Mouse (Mus musculus): ENCODE data around the gene Pla2r1. TPM values are rescaled to one million over a fixed set of nuclear protein-coding genes. Genes with fewer than 3 reads are reported as not detected.

Pla2r1 gene
- polyA plus RNA-seq, 1 experiment from 2014 or later: 4.1 TPM

- H3K4me1 ChIP-seq: no peaks in the 10 kb centered on the region
- no peaks in the 10 kb centered on the region for H3K36me3 ChIP-seq
- H3K9me3 ChIP-seq: no peaks in the 10 kb centered on the region
- no peak for DNase-seq (ENCODE audit: low spot score)
- 81% methylated on average over 11 of the region's 11 CpGs for WGBS
- no peak overlapping the region for H3K4me3 ChIP-seq
- no peaks in the 10 kb centered on the region for H3K27me3 ChIP-seq (ENCODE audit: insufficient read depth, poor library complexity, severe bottlenecking)
- no peak overlapping the region for H3K27ac ChIP-seq
Observed at GRCm38 (mm10) chr2:60468901-60469770, 84.0 kb downstream of the Pla2r1 start.

GRCm38 (mm10) chr2:60452376-60452775 lies 100.7 kb downstream of the Pla2r1 start:
- no peaks in the 10 kb centered on the region for H3K27me3 ChIP-seq (ENCODE audit: insufficient read depth, poor library complexity, severe bottlenecking)
- no peaks in the 10 kb centered on the region for H3K36me3 ChIP-seq
- 92% methylated on average over 7 of the region's 7 CpGs for WGBS
- H3K4me1 ChIP-seq: no peaks in the 10 kb centered on the region
- no peak overlapping the region for H3K4me3 ChIP-seq
- DNase-seq (ENCODE audit: low spot score): no peak
- no peak overlapping the region for H3K27ac ChIP-seq
- H3K9me3 ChIP-seq: no peaks in the 10 kb centered on the region

- Histone ChIP-seq H3K36me3 (no peaks in the 10 kb centered on the region), H3K27ac (no peak overlapping the region), H3K4me1 (no peaks in the 10 kb centered on the region), H3K27me3 (ENCODE audit: insufficient read depth, poor library complexity, severe bottlenecking) (no peaks in the 10 kb centered on the region), H3K4me3 (no peak overlapping the region), H3K9me3 (no peaks in the 10 kb centered on the region)
- no peak for DNase-seq (ENCODE audit: low spot score)
- WGBS: 70% methylated on average over 3 of the region's 3 CpGs
Observed at GRCm38 (mm10) chr2:60451119-60451773, 101.9 kb downstream of the Pla2r1 start.

- H3K27me3 ChIP-seq (ENCODE audit: insufficient read depth, poor library complexity, severe bottlenecking): no peaks in the 10 kb centered on the region
- no peaks in the 10 kb centered on the region for H3K9me3 ChIP-seq
- DNase-seq (ENCODE audit: low spot score): no peak
- no peak overlapping the region for H3K4me3 ChIP-seq
- no peaks in the 10 kb centered on the region for H3K36me3 ChIP-seq
- H3K4me1 ChIP-seq: no peaks in the 10 kb centered on the region
- WGBS: 69% methylated on average over 6 of the region's 6 CpGs
- no peak overlapping the region for H3K27ac ChIP-seq
Observed at GRCm38 (mm10) chr2:60449732-60450131, 103.4 kb downstream of the Pla2r1 start.

- no peaks in the 10 kb centered on the region for H3K9me3 ChIP-seq
- H3K27me3 ChIP-seq (ENCODE audit: insufficient read depth, poor library complexity, severe bottlenecking): no peaks in the 10 kb centered on the region
- no peaks in the 10 kb centered on the region; the same call in 1 of the 2 replicates for H3K4me1 ChIP-seq
- 82% methylated on average over 9 of the region's 9 CpGs for WGBS
- 0 out of 2 replicates have a peak, but pooled peaks cover 2% of the 10 kb centered on the region for H3K36me3 ChIP-seq
- no peak overlapping the region for H3K27ac ChIP-seq
- no peak overlapping the region for H3K4me3 ChIP-seq
- DNase-seq (ENCODE audit: low spot score): no peak
Observed at GRCm38 (mm10) chr2:60444711-60445509, 108.2 kb downstream of the Pla2r1 start.

- 82% methylated on average over 7 of the region's 7 CpGs for WGBS
Observed at GRCm38 (mm10) chr2:60443279-60443678, 109.8 kb downstream of the Pla2r1 start.

GRCm38 (mm10) chr2:60441875-60442274 lies 111.2 kb downstream of the Pla2r1 start:
- WGBS: 11% methylated on average over 3 of the region's 3 CpGs
- no peak for DNase-seq (ENCODE audit: low spot score)

More at GRCm38 (mm10) chr2:60443279-60443678, 109.8 kb downstream of the Pla2r1 start:
- H3K4me1 ChIP-seq: no peaks in the 10 kb centered on the region; the same call in 1 of the 2 replicates
- no peaks in the 10 kb centered on the region for H3K9me3 ChIP-seq
- H3K36me3 ChIP-seq: 0 out of 2 replicates have a peak, but pooled peaks cover 2% of the 10 kb centered on the region
- DNase-seq (ENCODE audit: low spot score): no peak
- no peaks in the 10 kb centered on the region for H3K27me3 ChIP-seq (ENCODE audit: insufficient read depth, poor library complexity, severe bottlenecking)
- no peak overlapping the region for H3K4me3 ChIP-seq
- no peak overlapping the region for H3K27ac ChIP-seq

GRCm38 (mm10) chr2:60436802-60437201 lies 116.3 kb downstream of the Pla2r1 start:
- Histone ChIP-seq H3K27me3 (ENCODE audit: insufficient read depth, poor library complexity, severe bottlenecking) (no peaks in the 10 kb centered on the region), H3K4me1 (peaks cover 3% of the 10 kb centered on the region; the same call in 1 of the 2 replicates), H3K9me3 (no peaks in the 10 kb centered on the region), H3K36me3 (no peaks in the 10 kb centered on the region), H3K4me3 (no peak overlapping the region), H3K27ac (no peak overlapping the region)
- DNase-seq (ENCODE audit: low spot score): no peak
- WGBS: 83% methylated on average over 5 of the region's 5 CpGs

More at GRCm38 (mm10) chr2:60441875-60442274, 111.2 kb downstream of the Pla2r1 start:
- no peaks in the 10 kb centered on the region; the same call in 1 of the 2 replicates for H3K4me1 ChIP-seq
- 0 out of 2 replicates have a peak, but pooled peaks cover 2% of the 10 kb centered on the region for H3K36me3 ChIP-seq
- H3K27ac ChIP-seq: no peak overlapping the region
- no peaks in the 10 kb centered on the region for H3K9me3 ChIP-seq
- no peaks in the 10 kb centered on the region for H3K27me3 ChIP-seq (ENCODE audit: insufficient read depth, poor library complexity, severe bottlenecking)
- no peak overlapping the region for H3K4me3 ChIP-seq

GRCm38 (mm10) chr2:60430315-60431021 lies 122.6 kb downstream of the Pla2r1 start:
- no peak for DNase-seq (ENCODE audit: low spot score)
- WGBS: 72% methylated on average over 8 of the region's 8 CpGs
- H3K27ac ChIP-seq: no peak overlapping the region
- H3K36me3 ChIP-seq: no peaks in the 10 kb centered on the region
- H3K4me3 ChIP-seq: no peak overlapping the region
- H3K9me3 ChIP-seq: no peaks in the 10 kb centered on the region
- H3K27me3 ChIP-seq (ENCODE audit: insufficient read depth, poor library complexity, severe bottlenecking): no peaks in the 10 kb centered on the region
- H3K4me1 ChIP-seq: peaks cover 3% of the 10 kb centered on the region; the same call in 1 of the 2 replicates

GRCm38 (mm10) chr2:60418075-60418474 lies 135.0 kb downstream of the Pla2r1 start:
- H3K4me3 ChIP-seq: no peak overlapping the region
- 6% methylated on average over 6 of the region's 6 CpGs for WGBS
- H3K9me3 ChIP-seq: no peaks in the 10 kb centered on the region
- peak; percentile 88 for DNase-seq (ENCODE audit: low spot score)
- no peaks in the 10 kb centered on the region for H3K36me3 ChIP-seq
- H3K4me1 ChIP-seq: peaks cover 4% of the 10 kb centered on the region; the same call in 1 of the 2 replicates
- H3K27me3 ChIP-seq (ENCODE audit: insufficient read depth, poor library complexity, severe bottlenecking): no peaks in the 10 kb centered on the region
- no peak overlapping the region for H3K27ac ChIP-seq

- Histone ChIP-seq H3K36me3 (no peaks in the 10 kb centered on the region), H3K9me3 (no peaks in the 10 kb centered on the region), H3K4me1 (peaks cover 4% of the 10 kb centered on the region; the same call in 1 of the 2 replicates), H3K4me3 (no peak overlapping the region), H3K27me3 (ENCODE audit: insufficient read depth, poor library complexity, severe bottlenecking) (no peaks in the 10 kb centered on the region), H3K27ac (no peak overlapping the region)
- no peak for DNase-seq (ENCODE audit: low spot score)
- 53% methylated on average over 8 of the region's 8 CpGs for WGBS
Observed at GRCm38 (mm10) chr2:60414334-60414733, 138.8 kb downstream of the Pla2r1 start.
